Mouse (Mus musculus) hindbrain, embryonic 15.5 days (tissue): ENCODE measurements around the gene Fzr1. TPM values are rescaled to one million over a fixed set of nuclear protein-coding genes. Genes with fewer than 3 reads are reported as not detected.

Source experiments
- ATAC-seq: fragments of 200-750 bp; cut with Nextera tagmentation; 2 replicates; pipeline ENCODE4 v1.8.0; 2017; ENCODE audit warnings: low read depth, moderate number of reproducible peaks, moderate TSS enrichment; ENCODE audit not compliant: low FRiP score
- H3K27ac ChIP-seq: fragments of 300-500 bp; sonication (generic); replicated peaks from 2 replicates; pipeline ENCODE4 v1.5.1; 2015; ENCODE audit warnings: mild to moderate bottlenecking, inconsistent platforms
- H3K27me3 ChIP-seq: fragments of 300-500 bp; sonication (generic); 2 replicates; pipeline ENCODE4 v1.6.1; 2015; ENCODE audit warnings: control low read depth, inconsistent platforms
- H3K36me3 ChIP-seq: fragments of 300-500 bp; sonication (generic); 2 replicates; pipeline ENCODE4 v1.6.1; 2015; ENCODE audit warnings: control low read depth, inconsistent platforms
- H3K4me1 ChIP-seq: fragments of 300-500 bp; sonication (generic); replicated peaks from 2 replicates; pipeline ENCODE4 v1.6.1; 2015; ENCODE audit warnings: control low read depth, inconsistent platforms
- H3K4me2 ChIP-seq: fragments of 300-500 bp; sonication (generic); 2 replicates; pipeline ENCODE4 v1.6.1; 2015; ENCODE audit warnings: moderate library complexity, mild to moderate bottlenecking, inconsistent platforms
- H3K4me3 ChIP-seq: fragments of 300-500 bp; sonication (generic); 2 replicates; pipeline ENCODE4 v1.5.1; 2015; ENCODE audit warnings: mild to moderate bottlenecking, inconsistent platforms
- H3K9ac ChIP-seq: fragments of 300-500 bp; sonication (generic); 2 replicates; pipeline ENCODE4 v1.6.1; 2015; ENCODE audit warnings: inconsistent platforms
- H3K9me3 ChIP-seq: fragments of 300-500 bp; sonication (generic); 2 replicates; pipeline ENCODE4 v1.6.1; 2016; ENCODE audit warnings: control low read depth, inconsistent platforms
- WGBS: fragments of 180-500 bp; shearing (Covaris S2); methylation state at CpG from one replicate; pipeline ENCODE4 v1.1.7; 2015; 5-methylcytosine and 5-hydroxymethylcytosine counted together
- polyA plus RNA-seq: library from polyadenylated mRNA; unstranded; fragments of >200 nt; fragmentation: Nextera tagmentation; extraction: Ambion mirVana; gene quantifications from 2 replicates; pipeline ENCODE4 v1.2.1, GENCODE M21; 2015

Fzr1 gene
- polyA plus RNA-seq, result 147 and 152 TPM in 2 replicates

GRCm38 (mm10) chr10:81377793-81378552 lies at the start of gene Fzr1:
Fzr1 (minus strand) TSS chr10:81378516.
- under 1% methylated on average over 56 of the region's 59 CpGs for WGBS

GRCm38 (mm10) chr10:81427804-81428506 lies 49.6 kb upstream of the Fzr1 start:
- H3K4me2 ChIP-seq, result no peak overlapping the region
- ATAC-seq, result no peak
- no peak overlapping the region for H3K4me3 ChIP-seq
- no peaks in the 10 kb centered on the region for H3K36me3 ChIP-seq
- H3K27me3 ChIP-seq, result peaks cover 20% of the 10 kb centered on the region; the same call in 1 of the 2 replicates
- no peaks in the 10 kb centered on the region for H3K9me3 ChIP-seq
- peaks cover 61% of the 10 kb centered on the region for H3K4me1 ChIP-seq
- H3K27ac ChIP-seq, result no peak overlapping the region
- 78% methylated on average over 8 of the region's 8 CpGs for WGBS
- no peak overlapping the region for H3K9ac ChIP-seq

More at GRCm38 (mm10) chr10:81377793-81378552, at the start of gene Fzr1:
- Histone ChIP-seq H3K4me3 (peak within 1 kb of the TSS; percentile 70), H3K36me3 (peaks cover 13% of the 10 kb centered on the region), H3K27ac (peak within 1 kb of the TSS; percentile 85), H3K4me1 (peaks cover 28% of the 10 kb centered on the region), H3K9ac (peak within 1 kb of the TSS; percentile 79), H3K9me3 (no peaks in the 10 kb centered on the region), H3K4me2 (peak within 1 kb of the TSS; percentile 76), H3K27me3 (no peaks in the 10 kb centered on the region)
- ATAC-seq, result peak; percentile 21; the same call in 1 of the 2 replicates

GRCm38 (mm10) chr10:81427327-81427726 lies 49.0 kb upstream of the Fzr1 start:
- H3K4me3 ChIP-seq, result peak overlapping the region; percentile 48
- H3K27ac ChIP-seq, result no peak overlapping the region
- ATAC-seq, result no peak
- 25% methylated on average over 3 of the region's 3 CpGs for WGBS
- H3K9ac ChIP-seq, result no peak overlapping the region
- H3K9me3 ChIP-seq, result no peaks in the 10 kb centered on the region
- H3K27me3 ChIP-seq, result peaks cover 20% of the 10 kb centered on the region; the same call in 1 of the 2 replicates
- H3K4me1 ChIP-seq, result peaks cover 56% of the 10 kb centered on the region
- H3K36me3 ChIP-seq, result no peaks in the 10 kb centered on the region
- peak overlapping the region; percentile 78 for H3K4me2 ChIP-seq

GRCm38 (mm10) chr10:81426897-81427296 lies 48.6 kb upstream of the Fzr1 start:
- WGBS, result under 1% methylated on average over 36 of the region's 38 CpGs
- Histone ChIP-seq H3K4me3 (peak overlapping the region; percentile 48), H3K27me3 (peaks cover 20% of the 10 kb centered on the region; the same call in 1 of the 2 replicates), H3K27ac (no peak overlapping the region), H3K36me3 (no peaks in the 10 kb centered on the region), H3K9ac (peak overlapping the region; percentile 53), H3K4me2 (peak overlapping the region; percentile 78), H3K4me1 (peaks cover 56% of the 10 kb centered on the region), H3K9me3 (no peaks in the 10 kb centered on the region)
- no peak for ATAC-seq

- peak overlapping the region; percentile 48 for H3K4me3 ChIP-seq
- no peaks in the 10 kb centered on the region for H3K9me3 ChIP-seq
- H3K27ac ChIP-seq, result no peak overlapping the region
- no peak for ATAC-seq
- H3K36me3 ChIP-seq, result no peaks in the 10 kb centered on the region
- peak overlapping the region; percentile 78 for H3K4me2 ChIP-seq
- 0% methylated on average over 18 of the region's 33 CpGs for WGBS
- peak overlapping the region; percentile 53 for H3K9ac ChIP-seq
- H3K4me1 ChIP-seq, result peaks cover 50% of the 10 kb centered on the region
- H3K27me3 ChIP-seq, result peaks cover 20% of the 10 kb centered on the region; the same call in 1 of the 2 replicates
Observed at GRCm38 (mm10) chr10:81426081-81426671, 47.9 kb upstream of the Fzr1 start.

GRCm38 (mm10) chr10:81425236-81425850 lies 47.0 kb upstream of the Fzr1 start:
- peak overlapping the region; percentile 78 for H3K4me2 ChIP-seq
- H3K4me1 ChIP-seq, result peaks cover 47% of the 10 kb centered on the region
- peaks cover 20% of the 10 kb centered on the region; the same call in 1 of the 2 replicates for H3K27me3 ChIP-seq
- no peaks in the 10 kb centered on the region for H3K36me3 ChIP-seq
- WGBS, result 34% methylated on average over 10 of the region's 10 CpGs
- peak overlapping the region; percentile 40; the same call in 1 of the 2 replicates for H3K27ac ChIP-seq
- H3K9ac ChIP-seq, result no peak overlapping the region
- H3K9me3 ChIP-seq, result no peaks in the 10 kb centered on the region
- H3K4me3 ChIP-seq, result peak overlapping the region; percentile 48
- ATAC-seq, result no peak

GRCm38 (mm10) chr10:81424246-81425051 lies 46.1 kb upstream of the Fzr1 start:
- Histone ChIP-seq H3K27ac (peak overlapping the region; percentile 40; the same call in 1 of the 2 replicates), H3K36me3 (no peaks in the 10 kb centered on the region), H3K9me3 (no peaks in the 10 kb centered on the region), H3K27me3 (peaks cover 20% of the 10 kb centered on the region; the same call in 1 of the 2 replicates), H3K4me1 (peaks cover 43% of the 10 kb centered on the region), H3K9ac (no peak overlapping the region), H3K4me3 (no peak overlapping the region), H3K4me2 (peak overlapping the region; percentile 78)
- no peak for ATAC-seq
- 6% methylated on average over 24 of the region's 25 CpGs for WGBS

- peak overlapping the region; percentile 78; the same call in 1 of the 2 replicates for H3K4me2 ChIP-seq
- no peak for ATAC-seq
- H3K4me3 ChIP-seq, result no peak overlapping the region
- peak overlapping the region; percentile 21; the same call in 1 of the 2 replicates for H3K27ac ChIP-seq
- no peak overlapping the region for H3K9ac ChIP-seq
- H3K9me3 ChIP-seq, result no peaks in the 10 kb centered on the region
- 70% methylated on average over 4 of the region's 4 CpGs for WGBS
- peaks cover 43% of the 10 kb centered on the region for H3K4me1 ChIP-seq
- H3K36me3 ChIP-seq, result no peaks in the 10 kb centered on the region
- H3K27me3 ChIP-seq, result peaks cover 20% of the 10 kb centered on the region; the same call in 1 of the 2 replicates
Observed at GRCm38 (mm10) chr10:81423476-81424245, 45.3 kb upstream of the Fzr1 start.

- ATAC-seq, result no peak
- Histone ChIP-seq H3K4me3 (no peak overlapping the region), H3K9ac (no peak overlapping the region), H3K27ac (no peak overlapping the region), H3K4me2 (no peak overlapping the region), H3K27me3 (peaks cover 11% of the 10 kb centered on the region; the same call in 1 of the 2 replicates), H3K9me3 (no peaks in the 10 kb centered on the region), H3K4me1 (peaks cover 52% of the 10 kb centered on the region), H3K36me3 (no peaks in the 10 kb centered on the region)
- 82% methylated on average over 3 of the region's 3 CpGs for WGBS
Observed at GRCm38 (mm10) chr10:81422661-81423217, 44.4 kb upstream of the Fzr1 start.

- no peaks in the 10 kb centered on the region for H3K9me3 ChIP-seq
- no peak overlapping the region for H3K9ac ChIP-seq
- WGBS, result 80% methylated on average over 6 of the region's 6 CpGs
- no peaks in the 10 kb centered on the region for H3K36me3 ChIP-seq
- H3K4me3 ChIP-seq, result no peak overlapping the region
- H3K4me1 ChIP-seq, result peaks cover 54% of the 10 kb centered on the region
- H3K27me3 ChIP-seq, result peaks cover 8% of the 10 kb centered on the region; the same call in 1 of the 2 replicates
- ATAC-seq, result no peak
- no peak overlapping the region for H3K27ac ChIP-seq
- no peak overlapping the region for H3K4me2 ChIP-seq
Observed at GRCm38 (mm10) chr10:81422191-81422590, 43.9 kb upstream of the Fzr1 start.
